Mouse (Mus musculus) kidney, adult 2 months (tissue): ENCODE measurements at regions not wholly inside any gene's neighbourhood (a gene's known extent, or its start where the extent isn't known, plus 50 kb on each side); places are given as distances from the start of the nearest gene placed in this dataset.

ENCODE experiments used
- CTCF ChIP-seq: fragments of 200-500 bp; conservative IDR thresholded peaks from 2 replicates; pipeline ENCODE4 v1.5.1; 2011; ENCODE audit warnings: low read depth, mild to moderate bottlenecking, control low read depth, low read length, moderate library complexity, mixed read lengths; ENCODE audit not compliant: insufficient read depth, insufficient read length
- POLR2A ChIP-seq: fragments of 200-500 bp; IDR thresholded peaks from one replicate; pipeline ENCODE4 v1.6.1; 2011; ENCODE audit warnings: low read depth, low read length, control low read depth

- TF ChIP-seq CTCF: no peak
- no peak for TF ChIP-seq POLR2A
Observed at GRCm38 (mm10) chr3:36349073-36349472, 126.6 kb downstream of the Anxa5 start.
